Mouse (Mus musculus) embryonic fibroblast, embryonic 13.5 days (primary cell): ENCODE measurements at regions not wholly inside any gene's neighbourhood (a gene's known extent, or its start where the extent isn't known, plus 50 kb on each side); places are given as distances from the start of the nearest gene placed in this dataset.

Source experiments
- CTCF ChIP-seq: IDR thresholded peaks from 2 replicates; pipeline ENCODE4 v1.5.1; 2011; ENCODE audit warnings: mild to moderate bottlenecking, control low read depth, low read length, moderate library complexity, borderline replicate concordance; ENCODE audit not compliant: insufficient read depth
- POLR2A ChIP-seq: IDR thresholded peaks from 2 replicates; pipeline ENCODE4 v1.6.1; 2011; ENCODE audit warnings: low read depth, mild to moderate bottlenecking, control low read depth, low read length, moderate library complexity

DNA sequence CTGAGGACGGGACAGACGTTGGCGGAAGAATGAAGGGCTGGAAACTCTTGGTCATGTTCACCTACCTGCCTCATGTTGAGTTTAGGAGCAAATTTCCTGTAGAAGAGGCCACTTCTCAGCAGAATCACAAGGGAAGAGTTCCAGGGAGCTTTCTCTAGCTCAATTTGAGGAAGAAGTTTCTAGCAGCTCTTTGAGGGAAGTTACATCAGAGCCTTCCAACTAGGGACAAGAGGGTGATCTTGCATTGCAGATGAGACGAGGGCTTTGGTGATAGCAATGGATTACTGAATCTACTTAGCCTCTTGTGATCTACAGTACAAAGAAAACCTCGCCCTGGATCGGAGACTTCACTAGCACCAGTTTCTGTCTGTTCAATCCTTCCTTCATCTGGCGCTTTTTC lies 65.3 kb upstream of the Hmga2 start:
- no peak for TF ChIP-seq POLR2A
- TF ChIP-seq CTCF, result no peak
